Mouse (Mus musculus): ENCODE measurements around the gene Chaf1a. TPM values are rescaled to one million over a fixed set of nuclear protein-coding genes. Genes with fewer than 3 reads are reported as not detected.
A peak's percentile ranks its signal among the peaks of the same experiment; 100 is the strongest.

Chaf1a gene
- polyA plus RNA-seq, 1 experiment from 2014 or later: 39.1 TPM

GRCm38 (mm10) chr17:56032831-56033230, 7.4 kb upstream of the Chaf1a start:
- Histone ChIP-seq H3K36me3 (replicated peaks) (peaks cover 58% of the 10 kb centered on the region), H3K4me3 (replicated peaks) (no peak overlapping the region)
- 82% methylated on average over 7 of the region's 7 CpGs for WGBS

GRCm38 (mm10) chr17:56034040-56034725, 6.1 kb upstream of the Chaf1a start:
- no peak overlapping the region for H3K4me3 ChIP-seq (replicated peaks)
- no peaks in the 10 kb centered on the region for H3K27me3 ChIP-seq
- no peak overlapping the region for H3K27ac ChIP-seq
- ATAC-seq (ENCODE audit: low FRiP score): no peak
- peaks cover 31% of the 10 kb centered on the region for H3K4me1 ChIP-seq
- H3K9ac ChIP-seq: 0 out of 2 replicates have a peak overlapping the region, but pooled peaks have one; percentile 7
- H3K9me3 ChIP-seq: no peaks in the 10 kb centered on the region
- WGBS: 92% methylated on average over 7 of the region's 7 CpGs
- H3K36me3 ChIP-seq (replicated peaks): peaks cover 45% of the 10 kb centered on the region
- H3K4me2 ChIP-seq: no peak overlapping the region

More at GRCm38 (mm10) chr17:56032831-56033230, 7.4 kb upstream of the Chaf1a start:
- Histone ChIP-seq H3K4me2 (no peak overlapping the region), H3K9ac (0 out of 2 replicates have a peak overlapping the region, but pooled peaks have one; percentile 0), H3K9me3 (no peaks in the 10 kb centered on the region), H3K27ac (no peak overlapping the region), H3K4me1 (peaks cover 31% of the 10 kb centered on the region), H3K27me3 (no peaks in the 10 kb centered on the region)
- no peak for ATAC-seq (ENCODE audit: low FRiP score)

GRCm38 (mm10) chr17:56034726-56035100, 5.5 kb upstream of the Chaf1a start:
- Histone ChIP-seq H3K9ac (0 out of 2 replicates have a peak overlapping the region, but pooled peaks have one; percentile 7), H3K36me3 (replicated peaks) (peaks cover 39% of the 10 kb centered on the region), H3K9me3 (no peaks in the 10 kb centered on the region), H3K4me2 (peak overlapping the region; percentile 65), H3K4me3 (replicated peaks) (no peak overlapping the region; the same call in 1 of the 2 replicates), H3K27me3 (no peaks in the 10 kb centered on the region), H3K27ac (no peak overlapping the region), H3K4me1 (peaks cover 31% of the 10 kb centered on the region)
- no peak for ATAC-seq (ENCODE audit: low FRiP score)
- WGBS: 96% methylated on average over 6 of the region's 6 CpGs

DNA sequence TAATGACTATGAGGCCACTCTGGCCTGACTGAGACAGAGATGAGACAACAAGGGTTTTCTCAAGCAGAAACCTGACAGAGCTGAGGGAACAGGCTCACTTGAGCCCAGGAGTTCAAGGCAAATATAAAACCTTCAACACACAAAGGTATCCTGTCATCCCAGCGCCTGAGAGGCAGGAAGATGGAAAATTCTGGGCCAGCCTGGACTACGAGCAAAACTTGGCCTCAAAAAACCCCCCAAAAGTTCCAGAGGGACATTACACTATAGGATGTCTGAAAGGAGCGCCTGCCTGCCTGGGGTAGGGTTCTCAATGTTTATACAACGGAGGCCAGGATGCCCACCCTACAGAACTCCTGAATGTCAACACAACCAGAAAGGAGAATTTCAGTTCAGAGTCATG, 5.0 kb upstream of the Chaf1a start:
- WGBS: 90% methylated on average over 4 of the region's 4 CpGs
- peak overlapping the region; percentile 83 for H3K4me3 ChIP-seq (replicated peaks)
- peak overlapping the region; percentile 65 for H3K4me2 ChIP-seq
- H3K27ac ChIP-seq: no peak overlapping the region
- ATAC-seq (ENCODE audit: low FRiP score): no peak
- no peaks in the 10 kb centered on the region for H3K9me3 ChIP-seq
- H3K36me3 ChIP-seq (replicated peaks): peaks cover 36% of the 10 kb centered on the region
- H3K27me3 ChIP-seq: no peaks in the 10 kb centered on the region
- peak overlapping the region; percentile 88 for H3K9ac ChIP-seq
- peaks cover 31% of the 10 kb centered on the region for H3K4me1 ChIP-seq

- H3K4me1 ChIP-seq: peaks cover 39% of the 10 kb centered on the region
- under 1% methylated on average over 74 of the region's 74 CpGs for WGBS
- H3K9ac ChIP-seq: peak within 1 kb of the TSS; percentile 88
- H3K9me3 ChIP-seq: no peaks in the 10 kb centered on the region
- H3K4me2 ChIP-seq: peak within 1 kb of the TSS; percentile 65
- H3K36me3 ChIP-seq (replicated peaks): peaks cover 29% of the 10 kb centered on the region
- peak; percentile 90 for ATAC-seq (ENCODE audit: low FRiP score)
- peak within 1 kb of the TSS; percentile 89 for H3K27ac ChIP-seq
- H3K27me3 ChIP-seq: no peaks in the 10 kb centered on the region
- peak within 1 kb of the TSS; percentile 83 for H3K4me3 ChIP-seq (replicated peaks)
Measured at GRCm38 (mm10) chr17:56036176-56036900, 3.9 kb upstream of the Chaf1a start, which contains the start of gene Sh3gl1. Gene Sh3gl1, minus strand, starts transcription at chr17:56036635.

- no peak overlapping the region for H3K27ac ChIP-seq
- no peaks in the 10 kb centered on the region for H3K9me3 ChIP-seq
- peak; percentile 28 for ATAC-seq (ENCODE audit: low FRiP score)
- H3K4me3 ChIP-seq (replicated peaks): peak overlapping the region; percentile 83
- peak overlapping the region; percentile 25; the same call in 1 of the 2 replicates for H3K4me2 ChIP-seq
- no peak overlapping the region for H3K9ac ChIP-seq
- H3K27me3 ChIP-seq: no peaks in the 10 kb centered on the region
- peaks cover 26% of the 10 kb centered on the region for H3K36me3 ChIP-seq (replicated peaks)
- 38% methylated on average over 13 of the region's 13 CpGs for WGBS
- peaks cover 43% of the 10 kb centered on the region for H3K4me1 ChIP-seq
Measured at GRCm38 (mm10) chr17:56036901-56037287, 3.3 kb upstream of the Chaf1a start.

GRCm38 (mm10) chr17:56038583-56039261, 1.5 kb upstream of the Chaf1a start:
- Histone ChIP-seq H3K4me3 (replicated peaks) (no peak overlapping the region), H3K9ac (no peak overlapping the region), H3K9me3 (no peaks in the 10 kb centered on the region), H3K27me3 (no peaks in the 10 kb centered on the region), H3K4me2 (no peak overlapping the region), H3K27ac (no peak overlapping the region), H3K36me3 (replicated peaks) (peaks cover 17% of the 10 kb centered on the region), H3K4me1 (peaks cover 33% of the 10 kb centered on the region)
- WGBS: 87% methylated on average over 8 of the region's 8 CpGs
- ATAC-seq (ENCODE audit: low FRiP score): no peak

DNA sequence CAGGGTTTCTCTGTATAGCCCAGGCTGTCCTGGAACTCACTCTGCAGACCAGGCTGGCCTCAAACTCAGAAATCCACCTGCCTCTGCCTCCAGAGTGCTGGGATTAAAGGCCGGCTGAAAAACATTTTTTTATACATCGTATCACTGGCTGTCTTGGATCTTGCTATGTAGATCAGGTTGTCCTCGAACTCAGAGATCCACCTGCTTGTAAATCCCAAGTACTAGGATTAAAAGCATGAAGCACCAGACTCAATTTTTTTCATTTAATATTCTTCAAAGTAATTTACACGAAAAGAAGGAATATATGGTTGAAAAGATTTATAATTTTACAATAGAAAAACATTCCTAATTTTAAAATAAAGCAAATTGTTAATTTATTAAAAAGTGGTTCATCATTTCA, 894 bp upstream of the Chaf1a start:
- Histone ChIP-seq H3K4me1 (peaks cover 29% of the 10 kb centered on the region), H3K36me3 (replicated peaks) (peaks cover 17% of the 10 kb centered on the region), H3K4me2 (peak overlapping the region; percentile 83), H3K9me3 (no peaks in the 10 kb centered on the region), H3K27me3 (no peaks in the 10 kb centered on the region), H3K9ac (no peak overlapping the region), H3K27ac (no peak overlapping the region), H3K4me3 (replicated peaks) (0 out of 2 replicates have a peak overlapping the region, but pooled peaks have one; percentile 68)
- ATAC-seq (ENCODE audit: low FRiP score): no peak
- 78% methylated on average over 4 of the region's 4 CpGs for WGBS

DNA sequence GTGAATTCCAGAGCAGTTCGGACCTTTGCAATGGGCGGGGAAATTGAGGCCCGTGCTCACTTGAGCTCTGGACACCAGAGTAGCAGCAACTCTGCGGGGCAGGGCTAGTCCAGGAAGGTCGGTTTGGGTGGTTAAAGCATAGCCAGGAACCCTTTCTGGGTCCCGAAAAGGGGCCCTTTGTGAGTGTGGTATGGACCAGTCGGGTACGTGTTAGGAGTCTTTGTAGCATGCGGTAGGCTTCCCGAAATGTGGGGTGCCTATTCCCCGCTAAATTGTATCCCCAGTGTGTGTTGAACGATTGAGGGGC, 571 bp downstream of the Chaf1a start:
- no peak for ATAC-seq (ENCODE audit: low FRiP score)
- Histone ChIP-seq H3K4me2 (peak overlapping the region; percentile 83), H3K27ac (peak overlapping the region; percentile 73; the same call in 1 of the 2 replicates), H3K9ac (peak overlapping the region; percentile 80), H3K27me3 (no peaks in the 10 kb centered on the region), H3K36me3 (replicated peaks) (peaks cover 23% of the 10 kb centered on the region), H3K4me1 (peaks cover 14% of the 10 kb centered on the region), H3K4me3 (replicated peaks) (peak overlapping the region; percentile 68), H3K9me3 (no peaks in the 10 kb centered on the region)
- under 1% methylated on average over 12 of the region's 12 CpGs for WGBS

DNA sequence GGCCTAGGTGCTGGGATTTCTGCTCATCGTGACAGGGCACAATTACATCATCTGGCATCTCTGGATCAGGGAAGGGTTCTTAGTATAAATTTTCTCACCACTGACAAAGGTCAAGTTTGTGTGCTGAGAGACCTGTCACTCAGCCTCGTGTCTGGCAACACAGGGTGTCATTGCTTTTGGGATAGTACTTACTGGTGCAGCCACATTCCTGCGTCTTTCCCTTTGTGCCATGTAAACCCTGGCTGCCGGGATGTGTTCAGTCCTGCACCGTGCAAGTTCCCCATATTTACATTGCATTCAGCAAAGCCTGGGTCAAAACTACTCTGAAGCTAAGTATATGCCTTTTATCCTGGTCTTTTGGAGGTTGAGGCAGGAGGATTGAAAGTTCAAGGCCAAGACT, 11.1 kb downstream of the Chaf1a start:
- H3K9me3 ChIP-seq: no peaks in the 10 kb centered on the region
- H3K36me3 ChIP-seq (replicated peaks): peaks cover 74% of the 10 kb centered on the region
- H3K27me3 ChIP-seq: no peaks in the 10 kb centered on the region
- no peak overlapping the region for H3K27ac ChIP-seq
- no peaks in the 10 kb centered on the region for H3K4me1 ChIP-seq
- H3K4me2 ChIP-seq: no peak overlapping the region
- ATAC-seq (ENCODE audit: low FRiP score): no peak
- no peak overlapping the region for H3K4me3 ChIP-seq (replicated peaks)
- WGBS: 92% methylated on average over 5 of the region's 5 CpGs
- H3K9ac ChIP-seq: no peak overlapping the region

GRCm38 (mm10) chr17:56054938-56055337, 14.7 kb downstream of the Chaf1a start:
- H3K4me1 ChIP-seq: no peaks in the 10 kb centered on the region
- ATAC-seq (ENCODE audit: low FRiP score): no peak
- no peak overlapping the region for H3K9ac ChIP-seq
- no peaks in the 10 kb centered on the region for H3K9me3 ChIP-seq
- H3K27me3 ChIP-seq: no peaks in the 10 kb centered on the region
- peaks cover 75% of the 10 kb centered on the region for H3K36me3 ChIP-seq (replicated peaks)
- no peak overlapping the region for H3K4me2 ChIP-seq
- H3K27ac ChIP-seq: no peak overlapping the region
- no peak overlapping the region for H3K4me3 ChIP-seq (replicated peaks)

DNA sequence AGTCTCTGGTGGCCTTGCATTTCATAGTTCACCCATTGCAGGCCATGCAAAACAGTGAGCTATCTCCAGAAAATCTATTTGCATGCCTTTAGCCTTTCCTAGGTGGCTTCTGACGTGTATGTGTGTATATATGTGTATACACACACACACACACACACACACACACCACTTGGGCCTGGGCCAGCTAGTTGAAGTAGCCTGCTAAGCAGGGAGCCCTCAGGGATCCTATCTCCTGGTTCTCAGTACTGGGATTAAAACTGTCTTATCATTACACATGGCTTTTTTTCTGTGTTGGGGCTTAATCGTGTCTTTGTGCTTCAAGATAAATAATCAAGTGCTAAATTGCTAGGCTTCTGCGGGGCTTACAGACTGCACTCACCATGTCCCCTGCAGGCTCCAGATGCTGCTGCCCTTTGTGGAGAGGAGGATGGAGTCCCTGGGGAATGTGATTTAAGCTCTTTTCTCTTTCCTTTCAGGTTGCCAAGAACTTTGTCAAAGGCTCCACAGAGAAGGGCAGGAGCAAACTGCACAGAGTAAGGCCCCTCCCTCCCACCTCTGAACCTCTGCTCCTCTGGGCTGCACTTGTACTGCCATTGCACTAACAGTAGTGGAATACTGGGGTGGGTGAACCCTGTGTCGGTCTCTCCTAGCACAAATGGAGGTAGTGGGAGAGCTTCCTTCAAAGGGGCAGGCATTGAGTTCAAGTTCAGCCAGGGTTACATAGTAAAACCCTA, 15.9 kb downstream of the Chaf1a start:
- H3K4me2 ChIP-seq: no peak overlapping the region
- no peak overlapping the region for H3K27ac ChIP-seq
- no peak overlapping the region for H3K9ac ChIP-seq
- no peak overlapping the region for H3K4me3 ChIP-seq (replicated peaks)
- H3K27me3 ChIP-seq: no peaks in the 10 kb centered on the region
- no peak for ATAC-seq (ENCODE audit: low FRiP score)
- no peaks in the 10 kb centered on the region for H3K4me1 ChIP-seq
- 73% methylated on average over 4 of the region's 4 CpGs for WGBS
- H3K9me3 ChIP-seq: no peaks in the 10 kb centered on the region
- H3K36me3 ChIP-seq (replicated peaks): peaks cover 75% of the 10 kb centered on the region
